8 mouse cellular contexts compared by ENCODE assay signal in genomic region chr8:125066913-125067595, GRCm38 (mm10). TPM values are rescaled to one million over a fixed set of nuclear protein-coding genes. Genes with fewer than 3 reads are reported as not detected.
DNase-seq lines count a peak whose midpoint lies in the region; ATAC-seq and TF ChIP-seq lines count a peak whose summit lies in the region.

No protein-coding gene starts in this region.

- H3K4me2 ChIP-seq in intestine, postnatal 0 days (replicated peaks; ENCODE audit: low read depth) = no peak overlapping the region

- intact Hi-C loops in left cerebral cortex, postnatal 36 days (cut with DNase I) = no loop called here

- H3K4me3 ChIP-seq in intestine, postnatal 0 days (ENCODE audit: low read depth, low read length) = no peak overlapping the region

- H3K9ac ChIP-seq in intestine, postnatal 0 days (ENCODE audit: low read depth, low read length) = no peak overlapping the region

- H3K27me3 ChIP-seq in intestine, postnatal 0 days (replicated peaks; ENCODE audit: control insufficient read depth, insufficient read depth, low read length) = no peaks in the 10 kb centered on the region

- H3K4me1 ChIP-seq in intestine, postnatal 0 days (replicated peaks; ENCODE audit: control insufficient read depth, insufficient read depth, low read length) = no peaks in the 10 kb centered on the region

- peak; percentile 86 for TF ChIP-seq CTCF in intestine, postnatal 0 days (IDR thresholded peaks at IDR 0.05; ENCODE audit: low read depth)

- no peaks in the 10 kb centered on the region for H3K9me3 ChIP-seq in intestine, postnatal 0 days (ENCODE audit: control insufficient read depth)

- peak overlapping the region; percentile 73 for H3K27ac ChIP-seq in intestine, postnatal 0 days (ENCODE audit: low read depth, low read length)

- H3K36me3 ChIP-seq in intestine, postnatal 0 days (ENCODE audit: control insufficient read depth, insufficient read depth) = no peaks in the 10 kb centered on the region

- peak; percentile 46 for DNase-seq in ovary, postnatal 10 days (ENCODE audit: low spot score)
- no peak for DNase-seq in ovary, adult 18-20 months (ENCODE audit: low spot score)
- DNase-seq in embryo, embryonic 10.5 days (ENCODE audit: low spot score) = peak; percentile 79
- DNase-seq in heart, adult 11 months = peak; percentile 99
- DNase-seq in left cerebral cortex, postnatal 36 days (ENCODE audit: low spot score in 2 of 2) = peak; percentile 42 to 56
- peak; percentile 61 for DNase-seq in skeletal muscle tissue, adult 2 months (ENCODE audit: low read depth, low spot score)

- ATAC-seq in intestine, postnatal 0 days = peak; percentile 36; the same call in 1 of the 2 replicates
- peak; percentile 78 for ATAC-seq in megakaryocyte-erythroid progenitor cell, adult 5-6 weeks (replicated peaks; ENCODE audit: low FRiP score, low TSS enrichment, poor library complexity, severe bottlenecking)

- 33% methylated on average over 12 of the region's 12 CpGs for WGBS in intestine, postnatal 0 days

RNA-seq across cellular contexts. Expression of gene Disc1, which starts 13.1 kb away (rescaled TPM):
- 0.39 and 0.40 TPM in 2 replicates for polyA plus RNA-seq in intestine, postnatal 0 days (2015; fragmentation: Nextera tagmentation; extraction: Ambion mirVana)
- 1 to 10 TPM; 1.4 to 2.5 TPM for total RNA-seq in left cerebral cortex, postnatal 36 days (2021)
- total RNA-seq in megakaryocyte-erythroid progenitor cell, adult 5-6 weeks (2014; fragmentation: Nextera tagmentation) = not detected in 2 replicates
- total RNA-seq in megakaryocyte-erythroid progenitor cell, adult 5-6 weeks (2017) = 0.69 TPM in 1 of 2 replicates, not detected in the other

RNA-seq across cellular contexts. Expression of gene Tsnax, which starts 54.3 kb away (rescaled TPM):
- 47.4 and 48.3 TPM in 2 replicates for polyA plus RNA-seq in intestine, postnatal 0 days (2015; fragmentation: Nextera tagmentation; extraction: Ambion mirVana)
- total RNA-seq in left cerebral cortex, postnatal 36 days (2021) = 100 to 1,000 TPM; 169 to 171 TPM
- 57.8 and 63.6 TPM in 2 replicates for total RNA-seq in megakaryocyte-erythroid progenitor cell, adult 5-6 weeks (2014; fragmentation: Nextera tagmentation)
- total RNA-seq in megakaryocyte-erythroid progenitor cell, adult 5-6 weeks (2017) = 73.7 and 83.3 TPM in 2 replicates
